Mouse (Mus musculus): ENCODE measurements around the gene Ubxn7.
A peak's percentile ranks its signal among the peaks of the same experiment; 100 is the strongest.

Ubxn7 gene

DNA sequence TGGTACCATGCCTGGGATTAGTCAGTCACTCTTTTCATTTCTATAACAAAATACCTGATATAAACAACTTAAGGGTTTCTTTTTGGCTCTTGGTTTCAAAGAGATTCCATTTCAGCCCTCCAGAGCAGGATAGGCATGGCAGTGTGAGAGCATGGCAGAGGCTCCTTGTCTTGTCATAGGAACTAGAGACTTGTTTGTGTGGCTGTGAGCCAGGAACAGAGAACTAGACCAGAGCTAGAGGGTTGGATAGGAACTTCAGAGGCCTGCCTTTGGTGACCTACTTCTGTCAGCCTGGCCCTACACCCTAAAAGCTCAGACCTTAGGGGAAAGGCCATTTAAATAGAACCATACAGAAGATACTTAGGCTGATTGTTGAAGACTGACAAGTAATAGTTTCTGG lies 50.8 kb downstream of the Ubxn7 start:
- no peak for DNase-seq (ENCODE audit: low read depth, low spot score)

- DNase-seq (ENCODE audit: low read depth, low spot score): no peak
Measured at GRCm38 (mm10) chr16:32384885-32385284, 52.8 kb downstream of the Ubxn7 start.

- DNase-seq (ENCODE audit: low read depth, low spot score): no peak
Measured at GRCm38 (mm10) chr16:32386826-32387225, 54.8 kb downstream of the Ubxn7 start.

DNA sequence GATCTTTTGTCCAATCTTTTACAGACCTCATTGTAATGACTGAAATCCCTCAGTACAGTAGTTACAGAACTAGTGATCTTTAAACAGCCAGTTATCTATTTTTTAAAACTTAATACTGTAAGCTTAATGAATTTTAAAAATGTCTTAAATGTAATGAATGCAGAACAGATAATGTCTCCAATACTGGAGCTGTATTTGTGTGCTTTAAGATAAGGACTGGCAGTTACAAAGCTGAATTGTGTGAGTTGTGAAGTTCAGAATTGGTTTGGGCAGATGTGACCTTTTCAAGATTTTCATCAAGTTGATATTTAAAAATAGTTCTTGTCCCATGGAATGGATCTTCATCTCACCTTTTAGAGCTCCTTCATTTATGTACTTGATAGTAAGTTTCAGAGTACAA lies 57.0 kb downstream of the Ubxn7 start:
- no peak for DNase-seq (ENCODE audit: low read depth, low spot score)

DNA sequence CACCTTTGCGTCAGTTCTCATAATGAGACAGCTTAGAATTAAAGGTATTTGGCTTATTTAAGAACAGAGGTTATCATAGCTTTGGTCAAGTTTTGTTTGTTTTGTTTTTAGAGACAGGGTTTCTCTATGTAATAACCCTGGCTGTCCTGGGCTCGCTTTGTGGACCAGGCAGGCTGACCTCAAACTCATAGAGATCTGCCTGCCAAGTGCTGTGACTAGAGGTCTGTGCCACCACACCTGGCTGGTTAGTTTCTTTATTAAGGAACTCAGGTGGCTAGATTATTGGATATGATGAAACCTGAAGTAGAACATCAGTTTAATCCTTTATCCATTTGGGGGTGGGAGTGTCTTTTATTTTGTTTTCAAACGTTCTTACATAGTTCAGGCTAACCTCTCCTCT lies 57.8 kb downstream of the Ubxn7 start:
- no peak for DNase-seq (ENCODE audit: low read depth, low spot score)

DNA sequence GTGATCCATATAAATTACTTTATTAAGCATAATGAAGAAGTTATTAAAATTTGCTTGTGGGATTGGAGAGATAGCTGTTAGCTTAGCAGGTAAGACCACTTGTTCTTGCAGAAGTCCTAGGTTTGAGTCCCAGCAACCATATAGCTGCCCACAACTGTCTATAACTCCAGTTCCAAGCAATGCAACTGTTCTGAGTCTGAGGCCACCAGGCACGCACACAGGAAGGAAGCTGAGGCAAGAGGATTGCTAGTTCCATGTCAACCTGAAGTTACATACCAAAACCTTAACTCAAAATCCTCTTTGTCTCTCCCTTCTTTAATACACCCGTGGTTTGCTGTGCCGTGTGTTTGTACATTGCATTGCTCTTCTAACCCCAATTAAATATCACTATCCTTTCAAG lies 58.8 kb downstream of the Ubxn7 start:
- no peak for DNase-seq (ENCODE audit: low read depth, low spot score)

GRCm38 (mm10) chr16:32395679-32396540 lies 63.9 kb downstream of the Ubxn7 start:
- no peak for DNase-seq (ENCODE audit: low read depth, low spot score)

DNA sequence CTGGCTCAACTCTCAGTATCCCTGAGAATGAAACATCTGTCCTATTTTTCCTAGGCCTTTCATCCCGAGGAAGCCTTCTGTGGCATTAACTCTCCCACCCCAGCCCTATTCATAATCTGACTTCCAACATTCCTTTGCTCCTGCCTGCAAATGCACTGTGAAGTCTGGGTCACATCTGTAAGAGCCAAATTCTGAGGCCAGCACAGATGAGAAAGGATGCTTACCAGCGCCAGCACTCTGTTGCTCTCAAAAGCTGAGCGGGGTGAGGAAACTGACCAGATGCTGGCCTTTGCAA lies 64.4 kb downstream of the Ubxn7 start:
- no peak for DNase-seq (ENCODE audit: low read depth, low spot score)

DNA sequence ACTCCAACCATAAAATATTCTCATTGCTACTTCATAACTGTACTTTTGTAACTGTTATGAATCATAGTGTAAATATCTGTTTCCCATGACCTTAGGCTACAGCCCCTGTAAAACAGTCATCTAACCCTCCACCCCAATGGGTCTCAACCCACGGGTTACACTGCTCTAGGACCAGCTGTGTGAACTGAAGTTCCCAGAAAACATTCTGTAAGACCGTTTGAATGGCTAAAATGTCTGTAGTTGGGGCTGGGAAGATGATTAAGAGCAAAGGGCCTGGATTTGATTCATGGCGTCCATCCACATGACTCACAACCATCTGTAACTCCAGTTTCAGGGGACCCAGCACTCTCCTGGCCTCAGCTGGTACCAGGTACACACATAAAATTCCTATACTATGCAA lies 66.1 kb downstream of the Ubxn7 start:
- no peak for DNase-seq (ENCODE audit: low read depth, low spot score)

GRCm38 (mm10) chr16:32400267-32400666 lies 68.2 kb downstream of the Ubxn7 start, which contains the start of gene Tm4sf19:
TSS of gene Tm4sf19 (plus strand) at chr16:32400506.
- DNase-seq (ENCODE audit: low read depth, low spot score): no peak

- no peak for DNase-seq (ENCODE audit: low read depth, low spot score)
Measured at GRCm38 (mm10) chr16:32401335-32401965, 69.4 kb downstream of the Ubxn7 start.

DNA sequence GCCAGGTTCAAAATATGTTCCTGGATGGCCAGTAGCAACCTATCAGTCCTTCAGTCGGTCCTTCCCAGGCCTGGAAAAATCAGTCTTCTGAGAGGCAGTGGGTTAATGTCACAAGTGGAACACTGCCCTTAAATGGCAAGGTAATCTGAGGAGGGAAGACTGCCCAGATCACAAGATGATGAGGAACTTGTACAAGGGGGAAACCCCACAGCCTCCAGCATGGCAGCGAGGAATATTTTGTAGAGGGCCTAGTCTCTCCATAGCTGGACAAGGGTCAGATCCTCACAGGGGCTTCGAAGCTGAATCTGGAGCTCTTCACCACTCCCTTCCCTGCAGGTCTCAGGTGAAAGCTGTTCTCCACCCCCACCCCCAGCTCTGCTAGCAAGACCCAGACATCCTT lies 70.8 kb downstream of the Ubxn7 start:
- DNase-seq (ENCODE audit: low read depth, low spot score): no peak

DNA sequence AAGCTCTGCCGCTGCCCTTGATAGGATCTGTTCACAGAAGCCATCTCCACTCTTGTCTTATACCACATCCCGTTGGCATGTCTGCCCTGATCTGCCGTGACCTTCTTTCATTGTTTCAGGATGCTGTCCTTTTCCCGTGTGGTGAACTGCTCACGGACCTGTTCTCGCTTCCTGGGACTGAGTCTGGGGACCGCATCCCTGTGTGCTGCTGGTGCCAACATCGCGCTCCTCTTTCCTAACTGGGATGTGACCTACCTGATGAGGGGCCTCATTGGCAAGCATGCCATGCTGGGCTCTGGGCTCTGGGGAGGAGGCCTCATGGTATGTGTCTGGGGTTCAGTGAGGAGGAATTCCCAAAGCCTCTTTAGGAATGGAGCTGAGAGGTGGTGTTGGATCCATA lies 73.7 kb downstream of the Ubxn7 start:
- DNase-seq (ENCODE audit: low read depth, low spot score): no peak

DNA sequence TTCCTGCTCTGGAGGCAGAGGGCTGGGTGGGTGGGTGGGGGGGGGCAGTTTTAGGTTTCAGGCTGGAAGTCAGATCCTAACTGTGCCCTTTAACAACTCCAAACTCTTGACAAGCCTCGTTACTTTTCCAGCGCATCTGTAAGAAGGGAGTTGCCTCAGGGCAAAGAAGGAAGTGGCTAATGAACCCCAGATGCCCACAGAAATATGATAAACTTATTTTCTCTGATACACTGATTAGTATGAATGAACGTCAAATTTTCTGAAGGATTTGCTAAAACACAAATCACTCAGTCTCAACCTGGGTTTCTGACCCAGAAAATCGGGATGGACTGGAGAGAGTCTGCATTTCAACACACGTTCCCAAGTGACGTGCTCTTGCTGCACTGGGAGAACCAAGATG lies 74.6 kb downstream of the Ubxn7 start:
- DNase-seq (ENCODE audit: low read depth, low spot score): no peak

- DNase-seq (ENCODE audit: low read depth, low spot score): no peak
Measured at GRCm38 (mm10) chr16:32407730-32408129, 75.7 kb downstream of the Ubxn7 start.

DNA sequence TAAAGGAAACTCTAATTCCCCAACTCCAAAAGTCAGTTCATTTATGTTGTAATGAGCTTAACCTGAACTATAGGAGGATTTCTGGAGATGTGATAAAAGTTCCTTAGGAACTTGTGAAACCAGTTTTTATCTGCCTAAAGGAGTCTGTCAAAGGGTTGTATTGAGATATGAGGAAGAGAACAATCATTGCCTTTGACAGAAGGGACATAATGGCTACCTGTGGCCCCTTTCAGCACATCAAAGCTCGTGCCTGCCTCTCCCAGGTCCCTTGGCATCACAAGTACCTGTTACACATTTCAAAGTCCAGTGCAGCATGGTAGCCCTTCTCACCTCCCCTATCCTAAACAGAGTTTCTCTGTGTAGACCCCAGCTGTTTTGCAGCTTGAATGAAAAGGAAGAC lies 85.4 kb downstream of the Ubxn7 start:
- DNase-seq (ENCODE audit: low read depth, low spot score): no peak

DNA sequence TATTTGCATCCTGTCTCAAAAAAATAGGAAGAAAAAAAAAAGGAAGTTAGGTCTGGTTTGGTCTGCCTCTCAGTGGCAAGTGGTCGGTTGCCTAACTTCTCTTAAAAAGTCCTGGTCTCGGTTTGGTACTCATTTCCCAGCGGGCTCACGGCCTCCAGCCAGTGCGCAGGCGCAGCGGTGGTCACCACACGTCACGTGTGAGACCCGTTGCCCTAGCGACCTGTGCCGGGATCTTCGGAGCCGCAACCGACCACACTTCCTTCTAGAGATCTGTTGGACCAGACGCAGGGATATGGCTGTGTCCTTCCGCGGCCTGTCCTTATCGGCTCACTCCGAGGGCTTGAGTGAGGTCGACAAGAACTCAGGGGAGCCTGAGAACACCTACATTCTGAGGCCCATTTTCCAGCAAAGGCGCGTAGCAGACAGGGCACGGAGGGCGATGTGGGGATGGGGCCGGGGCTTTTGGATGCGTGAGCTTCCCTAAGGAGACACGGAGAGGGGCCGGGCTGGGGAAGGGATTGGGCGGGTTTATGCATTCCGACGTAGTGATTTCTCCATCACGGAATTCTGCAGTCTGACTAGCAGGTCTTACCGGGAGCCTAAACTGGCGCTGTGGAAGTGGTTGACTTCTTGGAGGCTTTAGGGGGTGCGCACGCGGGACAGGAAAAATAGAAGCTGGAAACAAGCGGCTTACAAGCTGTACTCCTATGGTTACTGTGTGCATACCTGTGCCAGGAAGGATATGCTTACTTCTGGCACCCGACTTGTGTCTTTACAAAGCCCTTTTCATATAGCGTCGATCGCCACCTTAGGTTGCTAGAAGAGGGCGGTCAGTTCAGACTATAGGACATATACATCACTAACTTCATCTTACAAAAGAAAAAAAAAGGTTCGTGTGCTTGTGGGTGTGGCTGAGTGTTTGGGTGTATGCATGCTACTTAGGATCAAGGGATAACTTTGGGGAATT lies 87.7 kb downstream of the Ubxn7 start, which contains the start of gene Tctex1d2:
Gene Tctex1d2 (plus strand): TSS at position 186 of the 967 bp plus-strand sequence.
- peak; percentile 86 for DNase-seq (ENCODE audit: low read depth, low spot score)

DNA sequence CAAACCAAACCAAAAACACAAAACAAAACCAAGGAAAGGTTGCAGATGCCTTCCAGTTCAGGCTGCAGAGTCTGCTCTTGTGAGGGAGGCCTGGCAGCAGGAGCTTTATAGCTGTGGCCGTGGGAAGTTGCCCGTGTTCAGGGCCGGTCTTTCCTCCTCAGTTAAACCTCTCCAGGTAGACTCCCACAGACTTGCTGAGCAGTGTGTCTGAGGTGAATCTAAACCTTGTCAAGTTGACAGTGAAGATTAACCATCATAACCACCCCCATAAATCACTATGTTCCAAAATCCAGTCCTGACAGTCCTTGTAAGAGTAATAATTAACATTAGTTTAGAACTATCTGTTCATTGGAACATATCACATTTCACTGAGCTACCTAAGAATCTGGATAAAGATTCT lies 95.4 kb downstream of the Ubxn7 start:
- no peak for DNase-seq (ENCODE audit: low read depth, low spot score)

DNA sequence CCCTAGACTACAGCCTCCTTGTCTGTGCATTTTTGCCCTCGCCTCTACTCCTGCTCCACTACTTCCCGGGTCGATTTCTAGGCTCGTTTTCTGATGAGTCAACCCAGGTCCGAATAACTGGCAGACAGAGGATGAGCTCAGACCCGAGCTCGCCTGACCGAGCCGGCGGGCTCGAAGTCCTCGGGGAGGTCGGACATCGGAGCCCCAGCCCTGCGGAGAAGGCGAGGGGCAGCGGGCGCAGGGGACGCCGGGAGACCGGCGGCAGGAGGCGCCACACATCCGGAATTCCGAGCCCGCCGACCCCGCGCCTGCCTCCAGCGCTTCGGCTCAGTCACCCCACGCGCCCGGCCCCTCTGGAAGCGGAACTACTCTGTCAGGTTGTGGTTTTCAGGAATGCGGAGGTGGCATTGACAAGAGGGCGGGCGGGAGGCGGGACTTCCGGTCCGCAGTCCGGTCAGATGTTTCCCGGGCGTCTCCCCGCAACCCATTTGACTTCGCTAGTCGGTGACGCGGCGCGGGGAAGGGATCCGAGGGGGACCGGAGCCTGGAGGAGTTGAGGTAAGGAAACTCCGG lies 98.5 kb downstream of the Ubxn7 start, which contains the start of gene Pcyt1a:
Gene Pcyt1a (plus strand): TSS at position 448 of the 573 bp plus-strand sequence.
- DNase-seq (ENCODE audit: low read depth, low spot score): peak; percentile 84

DNA sequence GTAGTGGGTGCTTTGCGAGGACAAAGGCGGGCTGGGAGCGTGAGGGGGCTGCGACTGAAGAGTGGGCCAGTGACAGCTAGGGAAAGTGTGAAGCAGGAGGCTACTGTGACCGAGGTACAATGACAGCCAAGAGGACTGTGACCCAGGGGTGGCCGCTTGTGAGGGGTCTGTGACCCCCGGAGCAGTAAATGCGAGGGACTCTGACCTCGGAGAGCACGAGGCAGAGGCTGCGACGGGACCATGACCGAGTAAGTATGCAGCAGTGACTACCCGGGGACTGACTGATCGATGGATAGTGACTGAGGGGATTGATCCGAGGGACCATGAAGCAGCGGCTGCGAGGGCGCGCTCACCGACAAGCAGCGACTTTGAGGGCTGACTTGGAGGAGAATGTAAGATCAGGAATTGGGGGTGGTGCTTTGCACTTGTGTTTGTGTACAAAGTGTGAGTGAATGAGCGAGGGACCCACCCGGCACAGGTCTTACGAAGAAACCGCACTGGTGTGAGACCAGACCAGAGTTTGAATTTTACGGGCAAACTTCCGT lies 99.1 kb downstream of the Ubxn7 start:
- DNase-seq (ENCODE audit: low read depth, low spot score): no peak

GRCm38 (mm10) chr16:32431926-32432325 lies 99.9 kb downstream of the Ubxn7 start:
- no peak for DNase-seq (ENCODE audit: low read depth, low spot score)

Data from WW6 (cell line).